Mouse (Mus musculus) kidney, embryonic 14.5 days (tissue): Measurements from ENCODE around the gene Selenok. TPM values are rescaled to one million over a fixed set of nuclear protein-coding genes. Genes with fewer than 3 reads are reported as not detected.

Source experiments
- ATAC-seq: fragments of 200-750 bp; cut with Nextera tagmentation; 2 replicates; pipeline ENCODE4 v1.8.0; 2017; ENCODE audit warnings: moderate number of reproducible peaks, mild to moderate bottlenecking, moderate TSS enrichment, moderate library complexity; ENCODE audit not compliant: low FRiP score, low TSS enrichment
- H3K27ac ChIP-seq: fragments of 300-500 bp; sonication (generic); 2 replicates; pipeline ENCODE4 v1.5.1; 2014; ENCODE audit warnings: low read depth, mild to moderate bottlenecking, low read length, moderate library complexity, mixed read lengths
- H3K27me3 ChIP-seq: fragments of 300-500 bp; sonication (generic); 2 replicates; pipeline ENCODE4 v1.6.1; 2014; ENCODE audit warnings: mild to moderate bottlenecking, low read length; ENCODE audit not compliant: control insufficient read depth, insufficient read depth
- H3K36me3 ChIP-seq: fragments of 300-500 bp; sonication (generic); 2 replicates; pipeline ENCODE4 v1.6.1; 2014; ENCODE audit warnings: low read length, mixed read lengths; ENCODE audit not compliant: control insufficient read depth, insufficient read depth
- H3K4me1 ChIP-seq: fragments of 300-500 bp; sonication (generic); 2 replicates; pipeline ENCODE4 v1.6.1; 2014; ENCODE audit warnings: low read length, mixed read lengths; ENCODE audit not compliant: control insufficient read depth, insufficient read depth
- H3K4me2 ChIP-seq: fragments of 300-500 bp; sonication (generic); replicated peaks from 2 replicates; pipeline ENCODE4 v1.6.1; 2014; ENCODE audit warnings: low read depth, mild to moderate bottlenecking, low read length
- H3K4me3 ChIP-seq: fragments of 300-500 bp; sonication (generic); 2 replicates; pipeline ENCODE4 v1.5.1; 2014; ENCODE audit warnings: mild to moderate bottlenecking, low read length
- H3K9ac ChIP-seq: fragments of 300-500 bp; sonication (generic); 2 replicates; pipeline ENCODE4 v1.6.1; 2014; ENCODE audit warnings: low read depth, mild to moderate bottlenecking, low read length, moderate library complexity
- H3K9me3 ChIP-seq: fragments of 300-500 bp; sonication (generic); 2 replicates; pipeline ENCODE4 v1.6.1; 2016; ENCODE audit warnings: low read length; ENCODE audit not compliant: control insufficient read depth
- WGBS: fragments of 180-500 bp; shearing (Covaris S2); extraction: QIAGEN DNeasy Blood & Tissue Kit; methylation state at CpG from one replicate; pipeline ENCODE4 v1.1.7; 2014; 5-methylcytosine and 5-hydroxymethylcytosine counted together
- polyA plus RNA-seq: library from polyadenylated mRNA; unstranded; fragments of >200 nt; fragmentation: Nextera tagmentation; extraction: Ambion mirVana; gene quantifications from 2 replicates; pipeline ENCODE4 v1.2.1, GENCODE M21; 2014

Gene Selenok
- polyA plus RNA-seq, 1 experiment from 2014 or later, result 203 TPM

- no peak for ATAC-seq
- Histone ChIP-seq H3K27ac (no peak overlapping the region), H3K4me3 (no peak overlapping the region), H3K36me3 (no peaks in the 10 kb centered on the region), H3K4me2 (no peak overlapping the region), H3K27me3 (no peaks in the 10 kb centered on the region), H3K9ac (no peak overlapping the region), H3K9me3 (no peaks in the 10 kb centered on the region), H3K4me1 (no peaks in the 10 kb centered on the region)
These were observed 10.7 kb upstream of the Selenok start for GRCm38 (mm10) chr14:29957393-29957792.

DNA sequence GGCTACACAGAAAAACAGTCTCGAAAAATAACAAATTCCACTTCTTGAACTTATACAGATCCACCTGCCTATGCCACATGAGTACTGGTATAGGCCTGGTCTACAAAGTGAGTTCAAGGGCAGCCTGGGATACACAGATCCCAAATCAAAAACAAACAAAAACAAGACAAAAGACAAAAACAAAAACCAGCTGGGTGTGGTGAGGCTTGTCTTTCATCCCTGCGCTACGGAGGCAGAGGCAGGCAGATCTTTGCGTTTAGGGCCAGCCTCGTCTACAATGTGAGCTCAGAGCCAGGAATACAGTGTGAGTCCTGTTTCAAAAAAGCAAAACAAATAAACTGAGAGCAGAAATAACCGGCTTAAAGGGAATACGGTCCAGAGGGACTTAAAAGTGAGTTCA, 497 bp upstream of the Selenok start:
- Histone ChIP-seq H3K36me3 (peaks cover 27% of the 10 kb centered on the region), H3K4me2 (peak overlapping the region; percentile 64), H3K27ac (peak overlapping the region; percentile 73), H3K9me3 (0 out of 2 replicates have a peak, but pooled peaks cover 1% of the 10 kb centered on the region), H3K4me3 (peak overlapping the region; percentile 90), H3K9ac (peak overlapping the region; percentile 45; the same call in 1 of the 2 replicates), H3K27me3 (no peaks in the 10 kb centered on the region), H3K4me1 (peaks cover 12% of the 10 kb centered on the region)
- 55% methylated on average over 7 of the region's 7 CpGs for WGBS
- ATAC-seq, result peak; percentile 5; the same call in 1 of the 2 replicates

GRCm38 (mm10) chr14:29971446-29971845, 3.3 kb downstream of the Selenok start:
- Histone ChIP-seq H3K9ac (no peak overlapping the region), H3K4me2 (no peak overlapping the region), H3K27ac (no peak overlapping the region), H3K4me1 (peaks cover 12% of the 10 kb centered on the region), H3K36me3 (peaks cover 54% of the 10 kb centered on the region), H3K27me3 (no peaks in the 10 kb centered on the region), H3K9me3 (no peaks in the 10 kb centered on the region), H3K4me3 (no peak overlapping the region)
- no peak for ATAC-seq
- WGBS, result 96% methylated on average over 7 of the region's 7 CpGs

- no peak overlapping the region for H3K4me2 ChIP-seq
- peaks cover 54% of the 10 kb centered on the region for H3K36me3 ChIP-seq
These were observed 3.9 kb downstream of the Selenok start for GRCm38 (mm10) chr14:29971993-29972392.

DNA sequence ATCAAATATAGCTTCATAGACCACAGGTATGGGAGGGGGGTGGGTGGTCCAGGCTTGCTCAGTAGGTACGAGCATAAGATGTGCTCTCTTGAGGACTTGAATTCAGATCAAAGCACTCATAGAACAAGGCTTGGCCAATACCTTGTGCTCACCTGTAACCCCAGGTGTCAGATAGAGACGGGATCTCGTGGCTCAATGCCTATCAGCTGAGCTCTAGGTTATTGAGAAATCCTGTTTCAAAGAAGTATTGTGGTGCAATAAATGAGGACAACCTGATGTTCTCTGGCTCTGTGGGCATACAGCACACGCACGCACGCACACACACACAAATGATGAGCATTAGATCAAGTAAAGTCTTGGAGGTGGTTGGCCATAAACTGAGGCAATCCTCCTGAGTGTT, 8.8 kb downstream of the Selenok start:
- H3K27me3 ChIP-seq, result no peaks in the 10 kb centered on the region
- H3K4me1 ChIP-seq, result peaks cover 9% of the 10 kb centered on the region; the same call in 1 of the 2 replicates
- no peak for ATAC-seq
- H3K36me3 ChIP-seq, result peaks cover 53% of the 10 kb centered on the region
- H3K9me3 ChIP-seq, result no peaks in the 10 kb centered on the region
- 97% methylated on average over 6 of the region's 6 CpGs for WGBS
- no peak overlapping the region for H3K27ac ChIP-seq
- H3K9ac ChIP-seq, result no peak overlapping the region
- H3K4me2 ChIP-seq, result no peak overlapping the region
- H3K4me3 ChIP-seq, result no peak overlapping the region

More at GRCm38 (mm10) chr14:29971993-29972392, 3.9 kb downstream of the Selenok start:
- no peak overlapping the region for H3K27ac ChIP-seq
- no peak overlapping the region for H3K4me3 ChIP-seq
- no peak overlapping the region for H3K9ac ChIP-seq
- ATAC-seq, result no peak
- H3K27me3 ChIP-seq, result no peaks in the 10 kb centered on the region
- 95% methylated on average over 5 of the region's 5 CpGs for WGBS
- no peaks in the 10 kb centered on the region for H3K9me3 ChIP-seq
- H3K4me1 ChIP-seq, result peaks cover 12% of the 10 kb centered on the region

DNA sequence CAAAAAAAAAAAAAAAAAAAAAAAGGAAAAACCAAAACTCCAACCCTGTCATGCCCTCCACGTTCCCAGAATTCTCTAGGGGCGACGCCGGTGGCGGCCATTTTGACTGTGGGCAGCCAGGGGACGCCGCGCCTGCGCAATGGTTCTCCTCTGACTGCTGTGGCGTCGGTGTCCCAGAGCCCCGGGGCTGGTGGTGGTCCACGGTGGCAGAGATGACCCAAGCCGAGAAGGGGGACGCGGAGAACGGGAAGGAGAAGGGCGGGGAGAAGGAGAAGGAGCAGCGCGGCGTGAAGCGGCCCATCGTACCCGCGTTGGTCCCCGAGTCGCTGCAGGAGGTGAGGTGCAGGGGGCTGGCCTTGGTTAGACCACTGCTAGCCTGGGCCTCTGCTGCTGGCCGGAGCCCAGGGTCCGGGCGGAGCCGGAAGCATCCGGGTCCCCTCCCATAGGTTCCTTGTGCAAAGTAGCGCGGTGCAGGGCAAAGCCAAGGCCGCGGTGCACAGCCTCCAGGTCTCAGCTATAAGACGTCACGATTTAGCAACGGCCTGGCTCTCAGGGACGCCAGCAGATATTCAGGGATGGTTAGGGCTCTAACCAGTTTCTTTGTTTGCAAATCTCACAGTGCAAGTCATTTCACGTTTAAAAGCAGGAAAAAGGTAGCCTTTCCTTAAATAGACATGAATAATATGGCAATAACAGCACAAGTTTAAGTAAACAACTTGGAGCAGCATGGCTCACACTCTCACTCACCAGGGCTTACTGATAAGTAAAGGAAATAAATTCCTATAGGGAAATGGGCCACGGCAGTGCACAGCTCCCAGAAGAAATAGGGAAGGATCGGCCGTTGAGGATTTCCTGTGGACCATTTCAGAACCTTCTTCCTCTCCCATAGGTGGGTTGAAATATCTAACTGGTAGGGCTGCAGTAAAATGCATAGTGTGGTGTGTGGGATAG, 10.4 kb downstream of the Selenok start, which contains the start of gene Actr8:
TSS of gene Actr8 (plus strand) at position 84 of the 951 bp plus-strand sequence.
- ATAC-seq, result peak; percentile 99
- Histone ChIP-seq H3K36me3 (peaks cover 53% of the 10 kb centered on the region), H3K4me2 (peak within 1 kb of the TSS; percentile 83), H3K9me3 (no peaks in the 10 kb centered on the region), H3K9ac (peak within 1 kb of the TSS; percentile 88), H3K4me1 (peaks cover 9% of the 10 kb centered on the region; the same call in 1 of the 2 replicates), H3K27ac (peak within 1 kb of the TSS; percentile 90), H3K27me3 (no peaks in the 10 kb centered on the region), H3K4me3 (peak within 1 kb of the TSS; percentile 75)
- WGBS, result 3% methylated on average over 38 of the region's 44 CpGs

- no peak overlapping the region for H3K27ac ChIP-seq
- H3K9ac ChIP-seq, result no peak overlapping the region
- no peak for ATAC-seq
- WGBS, result 96% methylated on average over 10 of the region's 10 CpGs
- H3K4me1 ChIP-seq, result peaks cover 9% of the 10 kb centered on the region; the same call in 1 of the 2 replicates
- H3K9me3 ChIP-seq, result no peaks in the 10 kb centered on the region
- H3K36me3 ChIP-seq, result peaks cover 60% of the 10 kb centered on the region
- H3K4me3 ChIP-seq, result no peak overlapping the region
- H3K27me3 ChIP-seq, result no peaks in the 10 kb centered on the region
- no peak overlapping the region for H3K4me2 ChIP-seq
These were observed 12.5 kb downstream of the Selenok start for GRCm38 (mm10) chr14:29980447-29981205.

GRCm38 (mm10) chr14:29986096-29986495, 18.0 kb downstream of the Selenok start:
- ATAC-seq, result no peak
- WGBS, result 95% methylated on average over 4 of the region's 4 CpGs
- Histone ChIP-seq H3K9ac (no peak overlapping the region), H3K27me3 (no peaks in the 10 kb centered on the region), H3K9me3 (no peaks in the 10 kb centered on the region), H3K27ac (no peak overlapping the region), H3K4me3 (no peak overlapping the region), H3K4me1 (no peaks in the 10 kb centered on the region), H3K36me3 (peaks cover 98% of the 10 kb centered on the region), H3K4me2 (no peak overlapping the region)
